Mouse (Mus musculus) granulocyte monocyte progenitor cell, adult 5-6 weeks (primary cell): ENCODE results near the gene Ube2q1. TPM values are rescaled to one million over a fixed set of nuclear protein-coding genes. Genes with fewer than 3 reads are reported as not detected.

ENCODE experiments used
- ATAC-seq: replicated peaks from 2 replicates; pipeline ENCODE4 v1.8.0; 2016; ENCODE audit warnings: mild to moderate bottlenecking, moderate TSS enrichment, inconsistent platforms; ENCODE audit not compliant: poor library complexity, severe bottlenecking
- total RNA-seq, 2 experiments: library from RNA; stranded (forward) in 1 of 2; stranded (reverse) in 1 of 2; fragments of 200-712, 200-1000 nt in 1 of 2; fragments of >200 nt in 1 of 2; fragmentation: Nextera tagmentation in 1 of 2; gene quantifications; 2 replicates each; pipeline ENCODE4 v1.2.3; 2014 to 2017

The Ube2q1 gene
- total RNA-seq, 2 experiments from 2014 or later = 110 to 123 TPM

GRCm38 (mm10) chr3:89818605-89819004, 45.2 kb downstream of the Ube2q1 start:
- ATAC-seq = no peak

- ATAC-seq = no peak
These were observed 46.5 kb downstream of the Ube2q1 start for GRCm38 (mm10) chr3:89819897-89820296.

DNA sequence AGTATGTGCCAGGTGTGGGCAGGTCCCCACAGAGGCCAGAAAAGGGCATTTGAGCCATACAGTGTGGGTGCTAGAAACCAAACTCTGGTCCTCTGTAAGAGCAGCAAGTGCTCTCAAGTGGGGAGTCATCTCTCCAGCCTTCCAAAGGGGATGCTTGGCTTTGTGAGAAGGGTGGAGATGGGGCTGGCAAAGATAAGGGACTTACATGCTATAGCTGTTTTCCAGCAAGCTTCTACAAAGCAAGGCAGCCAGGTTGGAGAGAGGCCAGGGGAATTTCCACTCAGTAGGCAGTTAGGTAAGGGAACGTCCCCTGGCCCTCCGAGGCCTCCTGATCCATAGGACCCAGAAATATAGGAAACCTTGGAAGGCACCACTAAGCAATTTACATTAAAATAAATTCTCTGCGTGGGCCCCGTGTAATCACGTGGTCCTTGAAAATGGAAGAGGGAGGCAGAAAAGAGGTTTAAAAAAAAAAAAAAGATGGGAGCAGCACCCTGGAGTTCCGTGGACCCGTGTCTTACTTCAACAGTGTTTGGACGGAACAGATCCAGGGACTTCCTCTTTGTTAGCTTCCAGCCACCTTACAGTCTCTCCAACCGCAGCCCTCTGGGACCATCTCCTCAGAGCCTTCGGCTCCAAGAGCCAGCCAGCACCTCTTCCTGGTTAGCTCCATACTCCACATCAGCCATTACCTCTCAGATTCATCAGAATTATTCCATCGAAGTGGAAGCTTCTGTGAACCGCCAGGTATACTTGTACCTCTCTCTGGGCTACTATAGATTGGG, 47.1 kb downstream of the Ube2q1 start:
- ATAC-seq = no peak

GRCm38 (mm10) chr3:89821096-89821513, 47.7 kb downstream of the Ube2q1 start:
- ATAC-seq = no peak

GRCm38 (mm10) chr3:89821548-89822480, 48.4 kb downstream of the Ube2q1 start:
- no peak for ATAC-seq

DNA sequence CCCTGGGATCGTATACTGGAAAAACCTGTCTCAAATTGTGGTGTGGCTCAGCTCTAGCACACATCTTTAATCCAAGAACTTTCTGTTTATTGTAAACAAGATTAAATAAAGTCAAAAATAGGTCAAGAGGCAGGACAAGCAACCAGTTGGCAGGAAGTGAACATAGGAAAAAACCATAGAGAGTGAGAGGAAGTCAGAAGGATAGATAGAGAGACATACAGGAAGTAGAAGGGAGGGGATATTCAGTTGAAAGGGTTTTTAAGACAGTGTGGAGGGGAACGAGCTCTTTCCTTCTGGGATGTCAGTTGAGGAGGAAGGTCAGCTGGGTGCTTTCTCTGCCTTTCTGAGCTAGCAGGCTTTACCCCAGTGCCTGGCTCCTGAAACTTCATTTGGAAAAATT, 50.2 kb downstream of the Ube2q1 start:
- no peak for ATAC-seq

GRCm38 (mm10) chr3:89826295-89826694, 52.9 kb downstream of the Ube2q1 start:
- ATAC-seq = no peak

DNA sequence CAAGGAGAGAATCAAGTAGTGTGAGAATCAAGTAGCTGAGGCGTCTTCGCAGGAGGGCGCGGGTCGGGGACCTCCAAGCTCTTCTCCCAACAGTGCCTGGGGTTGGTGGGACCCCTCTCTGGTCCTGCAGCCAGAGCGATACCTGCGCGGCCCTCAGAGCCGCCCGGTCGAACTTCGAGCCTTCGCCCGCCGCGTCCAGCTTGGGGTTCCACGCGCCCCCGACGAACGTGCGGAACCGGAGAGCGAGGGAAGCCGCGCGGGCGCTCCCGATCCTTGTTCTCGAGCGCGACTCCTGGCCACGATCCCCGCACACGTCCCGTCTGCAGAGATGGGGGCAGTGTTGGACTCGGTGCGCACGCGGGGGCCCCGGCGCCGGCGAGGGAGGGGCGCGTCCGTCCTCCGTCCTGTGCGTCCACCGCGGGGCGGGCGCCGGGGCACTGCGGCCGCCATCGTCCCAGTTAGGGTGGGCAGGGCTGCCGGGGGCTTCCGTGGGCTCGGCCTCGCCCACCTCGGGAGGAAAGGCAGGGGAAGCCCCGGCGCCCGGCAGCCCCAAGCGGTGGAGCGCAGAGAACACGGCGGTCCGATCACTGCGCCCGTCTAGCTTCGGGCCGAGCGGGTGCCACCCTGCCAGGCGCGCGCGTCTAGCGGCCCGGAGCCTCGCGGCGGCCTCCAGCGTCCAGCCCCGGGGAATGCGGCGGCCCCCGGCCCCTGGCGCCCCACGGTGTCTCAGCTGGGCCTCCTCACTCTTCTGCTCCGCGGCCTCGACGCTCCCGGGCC, 57.6 kb downstream of the Ube2q1 start, which contains the start of gene She:
She (plus strand) TSS at position 556 of the 777 bp plus-strand sequence.
- no peak; the same call in 1 of the 2 replicates for ATAC-seq

Other genes starting within 250 kb of the Ube2q1 start
- gene Adar, start 58.6 kb upstream of the Ube2q1 start, total RNA-seq (2014; fragmentation: Nextera tagmentation) = 33.2 and 35.2 TPM in 2 replicates
- gene Adar, start 58.6 kb upstream of the Ube2q1 start, total RNA-seq (2017) = 21.1 and 30.4 TPM in 2 replicates
- 0.77 TPM in 1 of 2 replicates, not detected in the other for gene Chrnb2, start 9.0 kb upstream of the Ube2q1 start, total RNA-seq (2014; fragmentation: Nextera tagmentation)
- gene Chrnb2, start 9.0 kb upstream of the Ube2q1 start, total RNA-seq (2017) = 0.39 and 0.72 TPM in 2 replicates
- gene She, start 57.8 kb downstream of the Ube2q1 start, total RNA-seq (2014; fragmentation: Nextera tagmentation) = not detected in 2 replicates
- not detected in 2 replicates for gene She, start 57.8 kb downstream of the Ube2q1 start, total RNA-seq (2017)
- gene Il6ra, start 139.6 kb downstream of the Ube2q1 start, total RNA-seq (2014; fragmentation: Nextera tagmentation) = 35.2 and 36.8 TPM in 2 replicates
- 14.7 and 20.8 TPM in 2 replicates for gene Il6ra, start 139.6 kb downstream of the Ube2q1 start, total RNA-seq (2017)
- 12.2 and 35.5 TPM in 2 replicates for gene Atp8b2, start 189.9 kb downstream of the Ube2q1 start, total RNA-seq (2014; fragmentation: Nextera tagmentation)
- gene Atp8b2, start 189.9 kb downstream of the Ube2q1 start, total RNA-seq (2017) = 29.3 and 31.4 TPM in 2 replicates
- 117 and 123 TPM in 2 replicates for gene Hax1, start 225.2 kb downstream of the Ube2q1 start, total RNA-seq (2014; fragmentation: Nextera tagmentation)
- 86.2 and 87.3 TPM in 2 replicates for gene Hax1, start 225.2 kb downstream of the Ube2q1 start, total RNA-seq (2017)